Mouse (Mus musculus) MEL (cell line): ENCODE results near the gene Srsf5. TPM values are rescaled to one million over a fixed set of nuclear protein-coding genes. Genes with fewer than 3 reads are reported as not detected.

Source experiments
- DNase-seq: peaks from one replicate; pipeline ENCODE4 v3.0.0; 2011; ENCODE audit warnings: low read depth, low spot score
- H3K27ac ChIP-seq: 2 replicates; pipeline ENCODE4 v1.5.1; 2012; ENCODE audit warnings: low read depth, mild to moderate bottlenecking, control low read depth, low read length, moderate library complexity; ENCODE audit not compliant: control insufficient read depth
- H3K27me3 ChIP-seq, 2 experiments: fragments of 150-350 bp in 1 of 2; sonication (generic) in 1 of 2; 2 replicates each; pipeline ENCODE4 v1.6.1; 2012; ENCODE audit warnings: low read length in 2 of 2, mild to moderate bottlenecking in 2 of 2, improper control_type of control experiment in 1 of 2, moderate library complexity in 1 of 2; ENCODE audit not compliant: insufficient read depth in 2 of 2, control insufficient read depth in 1 of 2
- H3K36me3 ChIP-seq, 2 experiments: 2 replicates each; pipeline ENCODE4 v1.6.1; 2012 to 2014; ENCODE audit warnings: low read length in 2 of 2, improper control_type of control experiment in 1 of 2, inconsistent platforms in 1 of 2, mild to moderate bottlenecking in 1 of 2; ENCODE audit not compliant: insufficient read depth in 2 of 2, control insufficient read depth in 1 of 2
- H3K4me1 ChIP-seq, 2 experiments: fragments of 150-350 bp in 1 of 2; sonication (generic) in 1 of 2; 2 replicates each; pipeline ENCODE4 v1.6.1; 2012; ENCODE audit warnings: low read length in 2 of 2, improper control_type of control experiment in 1 of 2, mild to moderate bottlenecking in 1 of 2; ENCODE audit not compliant: insufficient read depth in 2 of 2, control insufficient read depth in 1 of 2
- H3K4me3 ChIP-seq, 2 experiments: fragments of 150-350 bp in 1 of 2; sonication (generic) in 1 of 2; 2 replicates each; pipeline ENCODE4 v1.5.1; 2012; ENCODE audit warnings: low read depth in 2 of 2, low read length in 2 of 2, mild to moderate bottlenecking in 2 of 2, moderate library complexity in 2 of 2, control low read depth in 1 of 2, improper control_type of control experiment in 1 of 2; ENCODE audit not compliant: control insufficient read depth in 1 of 2, insufficient read depth in 1 of 2
- H3K79me2 ChIP-seq: 2 replicates; pipeline ENCODE4 v1.6.1; 2012; ENCODE audit warnings: mild to moderate bottlenecking, low read length, moderate library complexity; ENCODE audit not compliant: control insufficient read depth, poor library complexity, insufficient read depth
- H3K9ac ChIP-seq: 2 replicates; pipeline ENCODE4 v1.6.1; 2012; ENCODE audit warnings: low read depth, mild to moderate bottlenecking, control low read depth, low read length, moderate library complexity; ENCODE audit not compliant: control insufficient read depth, poor library complexity, severe bottlenecking
- H3K9me3 ChIP-seq: fragments of 150-350 bp; sonication (generic); replicated peaks from 2 replicates; pipeline ENCODE4 v1.6.1; 2012; ENCODE audit warnings: mild to moderate bottlenecking, low read length, improper control_type of control experiment, moderate library complexity; ENCODE audit not compliant: insufficient read depth
- CHD1 ChIP-seq: IDR thresholded peaks from 2 replicates; pipeline ENCODE4 v1.6.1; 2012; ENCODE audit warnings: low read depth, mild to moderate bottlenecking, inconsistent platforms, low read length, improper control_type of control experiment
- CTCF ChIP-seq, 3 experiments: IDR thresholded peaks in 2 of 3; conservative IDR thresholded peaks in 1 of 3; 2 replicates each; pipeline ENCODE4 v1.5.1; 2011 to 2012; ENCODE audit warnings: low read length in 3 of 3, low read depth in 2 of 3, mild to moderate bottlenecking in 2 of 3, improper control_type of control experiment in 1 of 3, inconsistent platforms in 1 of 3, mixed read lengths in 1 of 3, moderate library complexity in 1 of 3; ENCODE audit not compliant: control insufficient read depth in 1 of 3, insufficient read depth in 1 of 3, poor library complexity in 1 of 3, severe bottlenecking in 1 of 3
- EP300 ChIP-seq, 2 experiments: IDR thresholded peaks; 2 replicates each; pipeline ENCODE4 v1.6.1; 2011; ENCODE audit warnings: improper control_type of control experiment in 2 of 2, low read length in 2 of 2, low read depth in 1 of 2, mild to moderate bottlenecking in 1 of 2
- ETS1 ChIP-seq: IDR thresholded peaks from 2 replicates; pipeline ENCODE4 v1.6.1; 2012; ENCODE audit warnings: low read depth, mild to moderate bottlenecking, inconsistent platforms, low read length, improper control_type of control experiment, moderate library complexity
- JUND ChIP-seq: IDR thresholded peaks from 2 replicates; pipeline ENCODE4 v1.6.1; 2011; ENCODE audit warnings: low read depth, mild to moderate bottlenecking, improper control_type of control experiment, low read length
- KAT2A ChIP-seq: conservative IDR thresholded peaks from 2 replicates; pipeline ENCODE4 v1.6.1; 2012; ENCODE audit warnings: low read depth, low read length, improper control_type of control experiment, inconsistent platforms
- MAFK ChIP-seq: IDR thresholded peaks from 2 replicates; pipeline ENCODE4 v1.6.1; 2011; ENCODE audit warnings: low read depth, mild to moderate bottlenecking, low read length, improper control_type of control experiment, borderline replicate concordance
- MAZ ChIP-seq: IDR thresholded peaks from 2 replicates; pipeline ENCODE4 v1.6.1; 2012; ENCODE audit warnings: low read depth, mild to moderate bottlenecking, inconsistent platforms, low read length, improper control_type of control experiment
- MYB ChIP-seq: IDR thresholded peaks from 2 replicates; pipeline ENCODE4 v1.6.1; 2011; ENCODE audit warnings: mild to moderate bottlenecking, low read depth, low read length, improper control_type of control experiment
- NRF1 ChIP-seq: IDR thresholded peaks from 2 replicates; pipeline ENCODE4 v1.6.1; 2014; ENCODE audit warnings: low read depth, mild to moderate bottlenecking, inconsistent platforms, low read length, improper control_type of control experiment, moderate library complexity; ENCODE audit not compliant: poor library complexity, insufficient read depth, severe bottlenecking
- POLR2AphosphoS2 ChIP-seq: IDR thresholded peaks from 2 replicates; pipeline ENCODE4 v1.6.1; 2011; ENCODE audit warnings: low read length, improper control_type of control experiment
- RAD21 ChIP-seq: IDR thresholded peaks from 2 replicates; pipeline ENCODE4 v1.6.1; 2011; ENCODE audit warnings: mild to moderate bottlenecking, low read depth, low read length, improper control_type of control experiment
- RCOR1 ChIP-seq: IDR thresholded peaks from 2 replicates; pipeline ENCODE4 v1.6.1; 2012; ENCODE audit warnings: low read depth, mild to moderate bottlenecking, inconsistent platforms, low read length, improper control_type of control experiment
- TAL1 ChIP-seq: IDR thresholded peaks from 2 replicates; pipeline ENCODE4 v1.6.1; 2012; ENCODE audit warnings: mild to moderate bottlenecking, inconsistent platforms, low read length, moderate library complexity, mixed read lengths
- TBP ChIP-seq: IDR thresholded peaks from 2 replicates; pipeline ENCODE4 v1.8.0; 2011; ENCODE audit warnings: low read depth, low read length, improper control_type of control experiment
- UBTF ChIP-seq: IDR thresholded peaks from 2 replicates; pipeline ENCODE4 v1.6.1; 2012; ENCODE audit warnings: low read depth, mild to moderate bottlenecking, inconsistent platforms, low read length, improper control_type of control experiment, moderate library complexity, borderline replicate concordance; ENCODE audit not compliant: insufficient read depth
- USF1 ChIP-seq: IDR thresholded peaks from 2 replicates; pipeline ENCODE4 v1.6.1; 2014; ENCODE audit warnings: low read depth, mild to moderate bottlenecking, inconsistent platforms, low read length, improper control_type of control experiment, moderate library complexity
- ZMIZ1 ChIP-seq: IDR thresholded peaks from 2 replicates; pipeline ENCODE4 v1.6.1; 2012; ENCODE audit warnings: low read depth, mild to moderate bottlenecking, inconsistent platforms, low read length, improper control_type of control experiment, moderate library complexity
- ZNF384 ChIP-seq: IDR thresholded peaks from 2 replicates; pipeline ENCODE4 v1.6.1; 2012; ENCODE audit warnings: low read depth, mild to moderate bottlenecking, inconsistent platforms, low read length, improper control_type of control experiment
- polyA plus RNA-seq, 2 experiments: library from polyadenylated mRNA; stranded (reverse) in 1 of 2; unstranded in 1 of 2; fragments of >175 nt in 1 of 2; fragments of >200 nt in 1 of 2; gene quantifications; 2 replicates each; pipeline versions ENCODE4 v1.2.1 to v1.2.4; 2012; ENCODE audit warnings: low replicate concordance in 2 of 2, low read depth in 1 of 2; ENCODE audit not compliant: insufficient read length in 2 of 2, insufficient read depth in 1 of 2, missing spikeins in 1 of 2
- total RNA-seq: library from RNA; depleted of rRNA; stranded (reverse); fragments of 300-350 nt; gene quantifications from 2 replicates; pipeline ENCODE4 v1.2.3, GENCODE M21; 2012

Gene Srsf5
- total and polyA plus RNA-seq, 3 experiments = 276 to 460 (median 401) TPM

- TF ChIP-seq POLR2AphosphoS2 = no peak
- TF ChIP-seq ETS1 = no peak
- TF ChIP-seq EP300 (IDR thresholded peaks at IDR 0.05; ENCODE audit: low read depth in 1 of 2, low read length in 2 of 2) = no peak
- no peak for TF ChIP-seq RAD21
- no peak for TF ChIP-seq ZMIZ1
- TF ChIP-seq CTCF (IDR thresholded peaks at IDR 0.05 in 2 of 3, conservative IDR thresholded peaks at IDR 0.05 in 1 of 3; ENCODE audit: control insufficient read depth in 1 of 3, insufficient read depth in 1 of 3, low read depth in 2 of 3, low read length in 3 of 3, poor library complexity in 1 of 3, severe bottlenecking in 1 of 3) = no peak
- TF ChIP-seq UBTF = no peak
- no peak for TF ChIP-seq MAFK
- no peak for TF ChIP-seq TAL1
- no peak for TF ChIP-seq CHD1
- no peak for TF ChIP-seq USF1
- no peak for TF ChIP-seq MYB
- TF ChIP-seq TBP = no peak
- TF ChIP-seq, all 39 proteins: peak for 0
Measured at GRCm38 (mm10) chr12:80927518-80927917, 17.8 kb upstream of the Srsf5 start.

GRCm38 (mm10) chr12:80928881-80929280 is 16.4 kb upstream of the Srsf5 start:
- Histone ChIP-seq H3K4me3 (no peak overlapping the region), H3K9ac (no peak overlapping the region), H3K79me2 (no peaks in the 10 kb centered on the region), H3K36me3 (peaks cover 0 to 19% of the 10 kb centered on the region in 2 experiments; a peak in 2 of 4 replicates), H3K4me1 (peaks cover 9 to 21% of the 10 kb centered on the region in 2 experiments), H3K9me3 (no peaks in the 10 kb centered on the region), H3K27ac (no peak overlapping the region)
- no peak for DNase-seq
- TF ChIP-seq CTCF (IDR thresholded peaks at IDR 0.05 in 2 of 3, conservative IDR thresholded peaks at IDR 0.05 in 1 of 3; ENCODE audit: control insufficient read depth in 1 of 3, insufficient read depth in 1 of 3, low read depth in 2 of 3, low read length in 3 of 3, poor library complexity in 1 of 3, severe bottlenecking in 1 of 3) = no peak
- TF ChIP-seq ZNF384 = no peak
- TF ChIP-seq JUND = no peak
- no peak for TF ChIP-seq RCOR1
- no peak for TF ChIP-seq KAT2A
- TF ChIP-seq NRF1 = no peak
- TF ChIP-seq POLR2AphosphoS2 = no peak
- no peak for TF ChIP-seq ETS1
- no peak for TF ChIP-seq ZMIZ1
- no peak for TF ChIP-seq UBTF
- no peak for TF ChIP-seq TAL1
- TF ChIP-seq MAZ = no peak
- TF ChIP-seq, all 39 proteins: peak for 0
- H3K27me3 ChIP-seq = no peaks in the 10 kb centered on the region

More at GRCm38 (mm10) chr12:80927518-80927917, 17.8 kb upstream of the Srsf5 start:
- Histone ChIP-seq H3K79me2 (no peaks in the 10 kb centered on the region), H3K36me3 (peaks cover 0 to 19% of the 10 kb centered on the region in 2 experiments; a peak in 2 of 4 replicates), H3K9ac (no peak overlapping the region), H3K27ac (no peak overlapping the region), H3K27me3 (no peaks in the 10 kb centered on the region; a peak in 1 of 4 replicates), H3K9me3 (no peaks in the 10 kb centered on the region), H3K4me3 (no peak overlapping the region), H3K4me1 (peaks cover 9 to 21% of the 10 kb centered on the region in 2 experiments)
- DNase-seq = no peak
